Mouse (Mus musculus) lung, postnatal 10 days (tissue): ENCODE results near the gene Soat2.

ENCODE experiments used
- DNase-seq: peaks from one replicate; pipeline ENCODE4 v3.0.0; 2021

Gene Soat2

DNA sequence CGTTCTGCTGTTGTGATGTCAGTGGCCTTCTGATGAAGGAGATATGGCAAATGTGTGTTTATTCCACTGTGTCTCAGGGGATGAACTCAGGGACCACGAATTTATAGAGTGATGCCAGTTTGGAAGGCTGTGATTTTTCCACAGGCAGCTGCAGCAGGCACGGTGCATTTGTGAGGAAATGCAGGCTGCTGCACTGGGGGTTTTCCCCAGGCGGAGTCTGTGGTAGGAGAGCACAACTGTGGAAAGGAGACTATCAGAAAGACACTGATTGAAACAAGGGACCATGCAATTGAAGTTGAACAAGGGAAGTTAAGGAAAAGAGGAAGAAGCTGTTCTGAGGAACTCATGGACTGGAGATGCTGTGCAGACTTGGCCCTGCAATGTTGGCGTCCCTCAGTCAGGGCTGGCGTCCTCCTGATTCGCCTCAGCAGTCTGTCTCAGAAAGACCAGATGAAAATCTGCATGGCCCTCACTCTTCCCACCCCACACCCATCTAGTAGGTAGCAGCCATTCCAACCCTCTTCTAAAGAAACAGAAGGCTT is 42.0 kb downstream of the Soat2 start:
- no peak for DNase-seq

DNA sequence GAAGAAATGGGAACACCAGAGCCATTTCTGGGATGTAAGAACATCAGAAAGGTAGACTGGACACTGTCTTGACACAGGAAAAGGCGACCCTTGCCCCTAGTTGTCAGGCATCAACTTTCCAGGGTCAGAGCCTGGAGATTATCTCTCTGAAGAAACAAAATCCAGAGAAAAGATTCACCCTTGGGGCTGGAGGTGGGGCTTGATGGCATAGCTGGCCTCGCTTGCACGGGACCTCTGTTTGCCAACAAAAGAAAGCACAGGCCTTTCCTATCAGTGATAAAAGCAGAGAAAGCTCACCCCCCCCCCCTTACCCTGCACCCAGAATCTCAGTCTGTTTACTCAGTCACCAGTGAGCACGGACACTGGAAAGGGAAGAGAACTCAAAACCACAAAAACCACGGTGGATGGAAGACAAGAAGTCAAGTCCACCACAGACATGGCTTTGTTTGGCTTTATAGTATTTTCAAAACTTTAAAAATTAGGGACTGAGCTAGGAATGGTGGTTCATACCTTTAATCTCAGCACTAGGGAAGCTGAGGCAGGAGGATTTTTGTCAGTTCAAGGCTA is 42.6 kb downstream of the Soat2 start:
- no peak for DNase-seq

DNA sequence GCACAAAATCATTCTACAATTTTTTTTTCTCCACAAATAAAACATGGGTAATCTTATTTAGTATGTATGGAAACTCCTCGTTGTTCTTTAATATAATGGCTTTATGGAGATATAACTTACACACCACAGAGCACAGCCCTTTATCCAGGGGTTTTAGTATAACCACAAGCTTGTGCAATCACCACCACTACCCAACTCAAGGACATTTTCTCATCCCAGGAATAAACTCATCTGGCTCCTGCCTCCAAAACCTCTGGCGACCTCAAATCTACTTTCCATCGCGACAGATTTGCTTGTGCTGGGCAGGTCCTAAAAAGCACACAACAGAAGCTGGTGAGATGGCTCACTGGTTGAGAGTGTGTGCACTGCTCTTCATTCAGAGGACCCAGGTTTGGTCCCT is 43.3 kb downstream of the Soat2 start:
- no peak for DNase-seq

DNA sequence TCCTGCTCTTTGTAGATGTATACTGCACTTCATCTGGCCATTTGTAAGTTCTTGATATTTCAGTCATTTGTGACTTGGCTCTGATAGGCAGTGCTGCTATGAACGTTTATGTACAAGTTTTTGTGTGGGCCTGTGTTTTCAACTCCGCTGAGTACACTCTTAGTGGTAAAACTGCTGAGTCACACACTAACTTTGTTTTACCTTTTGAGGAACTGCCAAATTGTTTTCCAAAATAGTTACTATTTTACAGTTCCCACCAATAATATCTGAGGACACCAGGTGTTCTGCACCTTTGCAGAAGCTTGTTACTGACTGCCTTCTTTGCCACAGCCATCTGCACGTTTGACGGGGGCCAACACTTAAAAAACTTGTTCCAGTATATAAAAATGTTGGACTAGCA is 44.1 kb downstream of the Soat2 start:
- DNase-seq: no peak

DNA sequence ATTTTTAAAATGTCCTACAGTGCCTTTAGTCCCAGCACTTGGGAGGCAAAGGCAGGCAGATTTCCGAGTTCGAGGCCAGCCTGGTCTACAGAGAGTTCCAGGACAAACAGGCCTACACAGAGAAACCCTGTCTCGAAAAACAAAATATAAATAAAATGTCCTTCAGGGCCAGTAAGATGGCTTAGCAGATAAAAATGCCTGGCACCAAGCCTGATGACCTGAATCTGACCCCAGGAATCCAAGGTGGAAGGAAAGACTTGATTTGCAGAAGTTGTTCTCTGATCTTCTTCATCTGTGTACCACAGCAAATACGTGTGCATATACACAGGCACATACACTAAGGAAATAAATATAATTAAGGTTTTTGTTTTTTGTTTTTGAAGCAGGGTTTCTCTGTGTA is 45.0 kb downstream of the Soat2 start:
- no peak for DNase-seq

DNA sequence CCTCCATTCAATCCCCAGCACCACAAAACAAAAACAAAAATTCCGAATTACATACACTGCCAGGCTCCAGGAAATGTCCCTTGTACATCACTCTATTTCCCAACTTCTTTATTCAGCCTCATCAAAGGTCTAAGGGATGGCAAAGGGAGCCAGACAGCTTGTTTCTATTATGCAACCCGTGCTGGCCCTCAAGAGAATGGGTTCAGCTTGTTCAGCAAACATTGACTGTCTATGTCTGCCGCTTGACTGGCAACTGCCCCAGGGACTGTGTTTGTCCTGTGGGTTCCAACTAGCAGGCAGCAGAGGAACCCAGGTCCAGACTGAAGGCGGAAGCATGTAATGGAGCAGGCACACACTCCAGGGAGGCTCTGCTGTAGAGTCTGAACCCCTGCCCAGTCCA is 48.5 kb downstream of the Soat2 start:
- peak; percentile 39 for DNase-seq

DNA sequence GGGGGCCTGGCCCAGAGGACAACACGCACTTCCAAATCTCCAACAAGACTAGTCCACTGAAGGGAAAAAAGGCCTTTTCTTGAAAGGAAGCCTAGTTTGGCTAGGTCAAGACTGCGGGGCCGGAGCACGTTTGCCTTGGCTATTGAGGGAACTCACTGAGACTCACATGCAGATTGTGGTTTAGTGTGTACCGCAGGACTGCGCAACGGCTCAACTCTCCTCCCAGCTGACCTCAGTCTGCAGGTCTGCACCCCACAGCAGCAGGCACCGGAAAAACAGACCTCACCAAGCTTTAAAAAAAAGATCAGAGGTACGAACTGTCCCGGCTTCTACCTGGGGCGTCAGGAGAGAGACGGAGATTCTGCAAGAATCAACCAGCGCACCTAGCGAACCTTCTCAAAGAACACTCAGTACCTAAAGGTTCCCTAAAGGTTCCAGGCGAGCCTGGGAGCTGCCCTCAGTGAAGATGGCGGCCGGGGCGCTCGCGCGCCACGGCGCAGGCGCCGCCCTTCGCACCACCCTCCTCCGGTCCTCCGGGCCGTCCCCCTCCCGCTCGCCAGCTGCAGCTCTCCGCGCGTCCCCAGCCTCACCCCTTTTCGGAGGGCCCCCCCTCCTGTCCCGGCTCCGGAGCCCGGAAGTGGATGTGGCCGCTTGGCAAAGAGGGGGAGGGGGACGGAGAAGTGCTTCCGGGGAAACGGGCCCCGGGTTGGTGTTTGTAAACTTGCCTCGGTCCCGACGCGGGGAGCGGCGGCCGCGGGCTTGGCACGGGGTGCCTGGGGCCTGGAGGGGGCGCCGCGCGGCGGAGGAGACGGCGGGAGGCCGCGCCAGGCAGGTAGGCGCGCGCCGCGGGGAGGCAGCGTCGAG is 52.9 kb downstream of the Soat2 start, which contains the start of gene Zfp740:
Zfp740 (plus strand) TSS at position 279 of the 864 bp plus-strand sequence.
- peak; percentile 99 for DNase-seq

DNA sequence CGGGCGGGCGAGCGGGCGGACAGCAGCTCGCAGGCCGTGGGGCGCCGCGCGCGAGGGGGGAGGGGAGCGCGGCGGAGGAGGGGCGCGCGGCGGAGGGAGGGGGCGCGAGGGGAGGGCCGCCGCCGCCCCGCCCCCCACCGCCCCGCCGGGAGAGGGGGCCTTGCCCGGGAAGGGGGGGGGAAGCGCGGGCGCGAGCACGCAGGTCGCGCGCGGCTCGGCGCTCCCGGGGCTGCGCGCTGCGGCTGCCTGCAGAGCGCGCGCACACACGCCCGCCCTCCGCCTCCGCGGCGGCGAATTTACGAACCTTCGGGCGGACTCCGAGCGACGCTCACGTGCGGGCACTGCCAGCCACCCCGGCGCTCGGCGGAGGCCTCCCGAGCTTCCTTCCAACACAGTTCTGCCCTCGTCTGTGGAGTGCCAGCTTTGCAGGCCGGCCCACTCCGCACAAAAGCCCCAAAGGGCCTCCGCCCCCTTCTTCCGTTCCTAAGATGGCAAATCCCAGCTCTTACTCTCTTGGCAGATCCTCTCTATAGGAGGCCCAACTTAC is 53.6 kb downstream of the Soat2 start:
- peak; percentile 81 for DNase-seq

DNA sequence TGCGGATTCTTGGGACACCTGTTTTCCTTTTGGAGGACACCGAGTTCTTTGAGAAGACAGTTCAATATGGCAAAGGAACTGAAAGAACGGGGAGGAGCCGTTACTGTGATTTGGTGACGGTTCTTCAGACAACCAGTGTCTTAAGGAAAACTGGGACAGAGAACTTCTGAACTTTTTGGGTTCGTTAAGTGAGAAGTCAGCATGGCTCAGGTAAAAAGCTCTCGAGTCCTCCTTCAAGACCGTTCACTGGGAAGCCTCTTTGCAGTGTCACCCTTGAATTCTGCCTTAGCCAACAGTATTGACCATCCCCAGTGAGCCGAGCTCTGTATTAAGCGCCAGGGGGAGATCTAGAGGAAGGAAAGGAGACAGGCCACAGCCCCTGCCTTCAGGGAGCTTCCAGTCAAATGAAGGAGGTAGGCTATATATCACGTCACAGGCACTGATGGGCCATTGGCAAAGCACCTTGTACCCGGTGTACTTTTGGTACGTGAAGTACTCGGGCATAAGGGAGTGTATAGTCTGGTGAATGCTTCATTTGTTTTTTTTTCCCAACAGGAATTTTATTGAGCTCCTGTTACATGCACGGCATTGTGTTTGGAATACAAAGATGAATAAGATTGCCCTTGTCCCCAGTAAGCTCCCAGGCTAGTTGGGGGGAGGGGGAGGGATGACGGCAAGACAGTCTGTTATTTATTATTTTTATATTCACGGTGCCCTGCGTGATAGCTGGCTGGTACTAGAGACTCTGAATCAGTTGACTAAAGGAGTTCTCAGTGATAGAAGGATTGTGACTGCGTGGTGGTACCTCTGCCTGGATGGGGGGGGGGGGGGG is 54.6 kb downstream of the Soat2 start, which contains the start of gene Csad:
Csad (minus strand) TSS at position 51 of the 832 bp plus-strand sequence.
- DNase-seq: no peak

DNA sequence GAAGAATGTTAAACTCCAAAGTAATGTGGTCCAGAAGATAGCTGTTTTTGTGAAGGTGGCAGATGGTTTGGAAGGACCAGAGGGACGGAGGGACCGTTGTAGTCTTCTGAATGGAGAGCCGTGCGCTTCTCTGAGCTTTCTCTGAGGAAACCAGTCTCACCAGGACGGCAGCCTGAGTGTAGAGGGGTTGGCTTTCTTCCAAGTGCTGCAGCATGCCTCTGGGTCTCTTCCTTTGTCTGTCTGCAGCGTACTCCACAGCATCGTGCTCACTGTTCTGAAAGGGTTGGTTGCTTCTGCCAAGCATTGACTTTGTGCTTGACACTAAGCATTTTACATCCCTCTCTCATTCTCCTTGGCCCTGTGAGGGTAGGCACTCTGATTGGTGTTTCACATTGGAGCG is 55.5 kb downstream of the Soat2 start:
- DNase-seq: peak; percentile 49

DNA sequence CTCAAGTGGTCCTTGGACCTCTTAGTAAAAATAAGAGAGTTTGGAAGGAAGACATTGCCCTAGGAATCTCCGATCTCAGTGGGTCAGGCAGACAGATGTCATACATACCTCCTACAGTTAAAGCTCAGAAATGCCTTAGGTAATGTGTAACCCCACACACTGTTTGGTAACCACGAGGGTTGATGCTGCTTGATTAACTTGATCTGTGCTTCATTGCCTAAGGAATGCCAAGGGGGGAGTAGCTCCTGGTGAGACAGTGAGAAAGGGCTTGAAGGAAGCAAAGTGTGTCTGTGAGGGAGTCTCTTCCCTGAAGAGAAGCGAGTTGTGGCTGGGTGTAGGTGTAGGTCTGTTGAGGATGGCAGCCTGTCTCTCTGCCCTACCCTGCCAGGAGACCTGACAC is 57.0 kb downstream of the Soat2 start:
- DNase-seq: no peak

DNA sequence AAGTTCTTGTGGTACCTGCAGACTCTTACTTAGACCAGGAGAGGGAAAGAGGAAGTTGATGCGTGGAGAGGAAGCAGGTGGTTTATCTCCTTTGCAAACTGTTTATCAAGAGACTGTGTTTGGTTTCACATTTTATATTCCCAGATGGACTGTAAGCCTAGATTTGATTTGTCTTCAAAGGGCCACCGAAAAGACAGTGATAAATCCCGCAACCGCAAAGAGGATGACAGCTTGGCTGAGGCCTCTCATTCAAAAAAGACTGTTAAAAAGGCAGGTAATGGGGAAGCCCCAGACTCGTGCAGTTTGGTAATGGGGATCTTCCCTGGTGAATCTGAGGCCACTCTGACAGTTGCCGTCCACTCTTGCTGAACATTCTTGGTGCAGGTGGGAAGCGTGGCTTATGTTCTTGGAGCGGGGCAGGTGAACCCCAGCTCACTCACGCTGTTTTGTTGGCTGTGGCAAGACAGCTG is 57.8 kb downstream of the Soat2 start:
- no peak for DNase-seq

DNA sequence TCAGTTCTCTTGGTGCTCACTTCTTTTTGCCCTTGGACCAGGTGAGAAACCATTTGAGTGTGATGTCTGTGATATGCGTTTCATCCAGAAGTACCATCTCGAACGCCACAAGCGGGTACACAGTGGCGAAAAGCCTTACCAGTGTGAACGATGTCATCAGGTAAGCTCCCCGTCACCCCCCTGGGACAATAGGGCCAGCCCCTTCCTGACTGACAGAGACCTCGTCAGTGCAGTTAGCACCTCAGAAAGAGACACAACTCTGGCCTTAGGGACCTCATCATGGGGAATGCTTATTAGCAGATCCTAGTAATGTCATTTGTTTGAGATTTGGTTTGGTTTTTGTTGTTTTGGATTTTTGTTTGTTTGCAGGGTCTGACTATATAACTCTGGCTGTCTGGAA is 58.8 kb downstream of the Soat2 start:
- DNase-seq: no peak

DNA sequence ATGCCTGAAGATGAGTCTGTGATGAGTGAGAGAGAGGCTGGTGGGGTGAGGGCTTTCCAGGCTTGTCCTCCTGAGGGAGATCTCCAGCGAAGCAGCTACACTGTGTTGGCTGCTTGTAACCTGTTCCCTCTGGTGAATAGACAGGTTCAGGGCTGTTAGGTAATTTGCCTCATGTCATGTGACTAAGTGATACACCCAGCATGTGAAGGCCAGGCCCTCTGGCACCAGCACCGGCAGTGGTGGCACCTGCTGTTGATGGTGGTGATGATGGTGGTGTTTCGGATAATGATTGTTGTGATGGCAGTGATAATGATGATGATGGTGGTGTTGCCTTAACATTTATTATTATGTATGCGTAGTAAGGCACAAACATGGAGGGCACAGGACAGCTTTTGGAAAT is 60.5 kb downstream of the Soat2 start:
- DNase-seq: no peak

DNA sequence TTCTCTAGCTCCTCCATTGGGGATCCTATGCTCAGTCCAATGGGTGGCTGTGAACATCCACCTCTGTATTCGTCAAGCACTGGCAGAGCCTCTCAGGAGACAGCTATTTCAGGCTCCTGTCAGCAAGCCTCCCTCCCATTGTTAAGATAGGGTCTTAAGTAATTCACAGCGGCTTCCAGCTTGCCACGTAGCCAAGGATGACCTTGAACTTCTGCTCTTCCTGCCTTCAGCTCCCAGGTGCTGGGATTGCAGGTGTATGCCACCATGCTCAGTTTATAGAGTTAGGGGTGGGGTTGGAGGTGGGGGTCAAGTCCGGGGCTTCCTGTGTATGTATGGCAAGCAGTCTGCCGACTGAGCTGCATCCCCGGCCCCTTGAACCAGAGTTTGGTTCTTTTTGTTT is 61.6 kb downstream of the Soat2 start:
- no peak for DNase-seq
